Mouse (Mus musculus): ENCODE results near the gene Fam222b. TPM values are rescaled to one million over a fixed set of nuclear protein-coding genes. Genes with fewer than 3 reads are reported as not detected.

Gene Fam222b
- polyA plus RNA-seq, 1 experiment from 2014 or later, result 5.1 TPM

DNA sequence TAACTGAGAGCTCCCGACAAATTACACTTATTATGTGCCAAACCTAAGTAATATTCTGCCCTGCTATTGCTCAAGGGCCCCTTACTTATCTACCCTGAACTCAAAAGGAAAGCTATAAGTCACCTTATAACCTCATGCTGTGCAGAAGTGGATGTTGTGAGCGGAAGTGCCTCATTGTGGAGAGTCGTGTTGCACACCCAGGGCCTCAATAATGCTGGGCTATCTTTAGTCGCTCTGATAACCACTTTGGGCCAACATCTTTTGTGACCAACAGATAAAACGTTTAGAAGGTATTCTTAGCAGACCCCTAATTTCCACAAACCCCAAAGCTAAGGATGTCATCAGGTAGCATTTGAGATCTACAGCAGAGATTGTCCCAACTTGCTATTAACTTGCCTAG is 46.2 kb downstream of the Fam222b start:
- DNase-seq (ENCODE audit: low spot score) (no peak), ATAC-seq (ENCODE audit: low FRiP score, low TSS enrichment) (no peak)
- H3K36me3 ChIP-seq (ENCODE audit: control insufficient read depth, insufficient read depth, low read length), result peaks cover 8% of the 10 kb centered on the region; the same call in 1 of the 2 replicates
- H3K4me2 ChIP-seq (replicated peaks; ENCODE audit: low read depth), result no peak overlapping the region
- no peak overlapping the region for H3K9ac ChIP-seq (ENCODE audit: low read length)
- no peak overlapping the region for H3K27ac ChIP-seq (replicated peaks)
- H3K4me3 ChIP-seq (ENCODE audit: low read depth, low read length), result no peak overlapping the region
- TF ChIP-seq CTCF (IDR thresholded peaks at IDR 0.05; ENCODE audit: low read depth) (no peak), EP300 (optimal IDR thresholded peaks at IDR 0.05) (no peak)
- H3K9me3 ChIP-seq (ENCODE audit: control insufficient read depth, low read length), result no peaks in the 10 kb centered on the region
- H3K27me3 ChIP-seq (ENCODE audit: control insufficient read depth, insufficient read depth, low read length), result no peaks in the 10 kb centered on the region
- no peaks in the 10 kb centered on the region for H3K4me1 ChIP-seq (replicated peaks; ENCODE audit: control insufficient read depth, insufficient read depth)
- whole genome bisulfite sequencing, result 77% methylated on average over 5 of the region's 5 CpGs

DNA sequence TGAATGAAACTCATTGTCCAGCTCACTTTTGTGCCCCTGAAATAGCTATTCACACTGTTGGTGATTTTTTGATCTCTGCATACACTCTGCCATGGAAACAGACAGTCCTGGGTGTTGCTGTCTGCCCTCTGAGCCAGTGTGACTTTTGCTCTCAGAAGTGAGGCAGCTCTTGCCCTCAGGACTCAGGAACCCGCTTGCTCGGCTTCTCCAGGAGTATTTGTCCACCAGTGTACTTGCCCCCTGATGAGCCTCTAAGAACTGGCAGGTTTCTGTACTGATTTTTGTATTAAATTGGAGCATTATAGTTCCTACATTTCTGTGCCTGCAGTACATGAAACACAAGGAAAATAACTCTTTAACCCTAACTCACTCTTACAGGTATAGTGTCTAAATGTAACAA is 49.1 kb downstream of the Fam222b start:
- WGBS, result 92% methylated on average over 2 of the region's 2 CpGs
- Histone ChIP-seq H3K27ac (replicated peaks) (no peak overlapping the region), H3K4me1 (replicated peaks; ENCODE audit: control insufficient read depth, insufficient read depth) (no peaks in the 10 kb centered on the region)

GRCm38 (mm10) chr11:78146168-78146567 is 51.7 kb downstream of the Fam222b start:
- H3K27me3 ChIP-seq (ENCODE audit: control insufficient read depth, insufficient read depth, low read length), result no peaks in the 10 kb centered on the region
- no peak for DNase-seq (ENCODE audit: low spot score)
- peak overlapping the region; percentile 69 for H3K27ac ChIP-seq (replicated peaks)
- H3K9ac ChIP-seq (ENCODE audit: low read length), result no peak overlapping the region
- ATAC-seq (ENCODE audit: low FRiP score, low TSS enrichment), result no peak
- H3K36me3 ChIP-seq (ENCODE audit: control insufficient read depth, insufficient read depth, low read length), result peaks cover 8% of the 10 kb centered on the region; the same call in 1 of the 2 replicates
- no peaks in the 10 kb centered on the region for H3K4me1 ChIP-seq (replicated peaks; ENCODE audit: control insufficient read depth, insufficient read depth)
- no peak overlapping the region for H3K4me2 ChIP-seq (replicated peaks; ENCODE audit: low read depth)
- no peak overlapping the region for H3K4me3 ChIP-seq (ENCODE audit: low read depth, low read length)
- WGBS, result 67% methylated on average over 5 of the region's 5 CpGs
- TF ChIP-seq CTCF (IDR thresholded peaks at IDR 0.05; ENCODE audit: low read depth) (peak; percentile 59), EP300 (optimal IDR thresholded peaks at IDR 0.05) (no peak)
- no peaks in the 10 kb centered on the region for H3K9me3 ChIP-seq (ENCODE audit: control insufficient read depth, low read length)

More for the DNA sequence above, 49.1 kb downstream of the Fam222b start:
- H3K4me3 ChIP-seq (ENCODE audit: low read depth, low read length), result no peak overlapping the region
- H3K9ac ChIP-seq (ENCODE audit: low read length), result no peak overlapping the region
- no peaks in the 10 kb centered on the region for H3K27me3 ChIP-seq (ENCODE audit: control insufficient read depth, insufficient read depth, low read length)
- no peak overlapping the region for H3K4me2 ChIP-seq (replicated peaks; ENCODE audit: low read depth)
- no peaks in the 10 kb centered on the region for H3K9me3 ChIP-seq (ENCODE audit: control insufficient read depth, low read length)
- no peak for DNase-seq (ENCODE audit: low spot score)
- TF ChIP-seq EP300 (optimal IDR thresholded peaks at IDR 0.05) (no peak), CTCF (IDR thresholded peaks at IDR 0.05; ENCODE audit: low read depth) (no peak)
- peaks cover 8% of the 10 kb centered on the region; the same call in 1 of the 2 replicates for H3K36me3 ChIP-seq (ENCODE audit: control insufficient read depth, insufficient read depth, low read length)
- ATAC-seq (ENCODE audit: low FRiP score, low TSS enrichment), result no peak

DNA sequence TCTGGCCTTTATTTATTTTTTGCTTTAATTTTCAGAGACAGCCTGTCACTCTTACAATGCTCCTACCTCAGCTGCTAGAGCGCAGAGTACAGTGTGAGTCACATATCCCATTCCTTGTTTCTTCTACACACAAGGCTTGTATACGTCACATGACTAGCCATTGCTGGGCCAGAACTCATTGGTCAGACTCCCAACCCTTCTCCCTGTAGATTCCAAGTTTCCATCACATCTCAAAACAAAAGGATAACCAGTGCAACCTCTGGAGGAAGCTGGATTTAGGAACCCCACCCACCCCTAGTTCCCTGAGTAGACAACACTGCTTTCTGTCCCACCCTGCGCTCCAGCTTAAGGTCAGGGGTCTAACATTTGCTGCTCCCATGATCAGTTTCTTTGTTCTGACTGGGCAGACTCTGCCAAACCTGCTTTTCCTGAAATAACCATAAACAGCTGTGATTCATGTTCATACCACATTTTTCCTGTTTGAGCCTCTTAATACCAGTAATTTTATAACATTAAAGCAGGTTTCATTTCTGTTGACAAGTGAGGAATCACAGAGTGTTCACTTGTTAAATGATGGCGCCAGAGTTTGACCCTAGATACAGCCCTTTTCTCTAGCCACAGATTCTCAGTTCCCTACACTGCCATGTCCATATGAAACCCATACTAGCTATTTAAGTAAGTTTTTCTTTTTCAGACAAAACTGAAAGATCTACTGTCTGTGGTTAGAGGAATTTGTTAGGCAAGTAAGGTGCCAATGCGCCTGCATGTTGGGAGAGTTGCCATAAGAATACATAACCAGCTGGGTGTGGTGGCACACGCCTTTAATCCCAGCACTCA is 52.5 kb downstream of the Fam222b start:
- Histone ChIP-seq H3K4me2 (replicated peaks; ENCODE audit: low read depth) (no peak overlapping the region), H3K27ac (replicated peaks) (peak overlapping the region; percentile 69), H3K27me3 (ENCODE audit: control insufficient read depth, insufficient read depth, low read length) (no peaks in the 10 kb centered on the region), H3K9me3 (ENCODE audit: control insufficient read depth, low read length) (no peaks in the 10 kb centered on the region), H3K9ac (ENCODE audit: low read length) (no peak overlapping the region), H3K36me3 (ENCODE audit: control insufficient read depth, insufficient read depth, low read length) (peaks cover 8% of the 10 kb centered on the region; the same call in 1 of the 2 replicates), H3K4me3 (ENCODE audit: low read depth, low read length) (no peak overlapping the region), H3K4me1 (replicated peaks; ENCODE audit: control insufficient read depth, insufficient read depth) (no peaks in the 10 kb centered on the region)
- 58% methylated on average over 6 of the region's 6 CpGs for WGBS
- DNase-seq (ENCODE audit: low spot score) (no peak), ATAC-seq (ENCODE audit: low FRiP score, low TSS enrichment) (peak; percentile 72)
- no peak for TF ChIP-seq CTCF (IDR thresholded peaks at IDR 0.05; ENCODE audit: low read depth)
- TF ChIP-seq EP300 (optimal IDR thresholded peaks at IDR 0.05), result peak; percentile 85

- Histone ChIP-seq H3K27me3 (ENCODE audit: control insufficient read depth, insufficient read depth, low read length) (no peaks in the 10 kb centered on the region), H3K4me1 (replicated peaks; ENCODE audit: control insufficient read depth, insufficient read depth) (peaks cover 5% of the 10 kb centered on the region; the same call in 1 of the 2 replicates), H3K4me3 (ENCODE audit: low read depth, low read length) (no peak overlapping the region), H3K9me3 (ENCODE audit: control insufficient read depth, low read length) (no peaks in the 10 kb centered on the region), H3K27ac (replicated peaks) (no peak overlapping the region), H3K9ac (ENCODE audit: low read length) (no peak overlapping the region), H3K4me2 (replicated peaks; ENCODE audit: low read depth) (no peak overlapping the region), H3K36me3 (ENCODE audit: control insufficient read depth, insufficient read depth, low read length) (0 out of 2 replicates have a peak, but pooled peaks cover 9% of the 10 kb centered on the region)
- TF ChIP-seq EP300 (optimal IDR thresholded peaks at IDR 0.05) (no peak), CTCF (IDR thresholded peaks at IDR 0.05; ENCODE audit: low read depth) (peak; percentile 71)
- 43% methylated on average over 1 of the region's 1 CpGs for WGBS
- DNase-seq (ENCODE audit: low spot score) (no peak), ATAC-seq (ENCODE audit: low FRiP score, low TSS enrichment) (no peak)
These were observed 56.7 kb downstream of the Fam222b start for GRCm38 (mm10) chr11:78151161-78151560.

Measured in stomach, postnatal 0 days (tissue).